Mouse (Mus musculus) neural tube, embryonic 15.5 days (tissue): ENCODE data around the gene Serpinb5. TPM values are rescaled to one million over a fixed set of nuclear protein-coding genes. Genes with fewer than 3 reads are reported as not detected.

Experiments
- ATAC-seq: fragments of 200-750 bp; cut with Nextera tagmentation; 2 replicates; pipeline ENCODE4 v1.8.0; 2017; ENCODE audit warnings: mild to moderate bottlenecking, moderate TSS enrichment, moderate library complexity; ENCODE audit not compliant: low FRiP score
- H3K27ac ChIP-seq: fragments of 300-500 bp; sonication (generic); replicated peaks from 2 replicates; pipeline ENCODE4 v1.5.1; 2015; ENCODE audit warnings: mild to moderate bottlenecking, inconsistent platforms
- H3K27me3 ChIP-seq: fragments of 300-500 bp; sonication (generic); replicated peaks from 2 replicates; pipeline ENCODE4 v1.6.1; 2015; ENCODE audit warnings: inconsistent platforms
- H3K36me3 ChIP-seq: fragments of 300-500 bp; sonication (generic); 2 replicates; pipeline ENCODE4 v1.6.1; 2015; ENCODE audit warnings: inconsistent platforms
- H3K4me1 ChIP-seq: fragments of 300-500 bp; sonication (generic); 2 replicates; pipeline ENCODE4 v1.6.1; 2015; ENCODE audit warnings: inconsistent platforms
- H3K4me2 ChIP-seq: fragments of 300-500 bp; sonication (generic); 2 replicates; pipeline ENCODE4 v1.6.1; 2015; ENCODE audit warnings: inconsistent platforms, mild to moderate bottlenecking, moderate library complexity
- H3K4me3 ChIP-seq: fragments of 300-500 bp; sonication (generic); replicated peaks from 2 replicates; pipeline ENCODE4 v1.5.1; 2015; ENCODE audit warnings: mild to moderate bottlenecking, inconsistent platforms
- H3K9ac ChIP-seq: fragments of 300-500 bp; sonication (generic); replicated peaks from 2 replicates; pipeline ENCODE4 v1.6.1; 2015; ENCODE audit warnings: mild to moderate bottlenecking, inconsistent platforms
- H3K9me3 ChIP-seq: fragments of 300-500 bp; sonication (generic); replicated peaks from 2 replicates; pipeline ENCODE4 v1.6.1; 2016; ENCODE audit warnings: inconsistent platforms
- WGBS: fragments of 180-500 bp; shearing (Covaris S2); methylation state at CpG from one replicate; pipeline ENCODE4 v1.1.7; 2015; ENCODE audit warnings: mixed read lengths; 5-methylcytosine and 5-hydroxymethylcytosine counted together
- polyA plus RNA-seq: library from polyadenylated mRNA; unstranded; fragments of >200 nt; fragmentation: Nextera tagmentation; extraction: Ambion mirVana; gene quantifications from 2 replicates; pipeline ENCODE4 v1.2.1, GENCODE M21; 2015

Gene Serpinb5
- polyA plus RNA-seq: 0.29 and 0.41 TPM in 2 replicates

DNA sequence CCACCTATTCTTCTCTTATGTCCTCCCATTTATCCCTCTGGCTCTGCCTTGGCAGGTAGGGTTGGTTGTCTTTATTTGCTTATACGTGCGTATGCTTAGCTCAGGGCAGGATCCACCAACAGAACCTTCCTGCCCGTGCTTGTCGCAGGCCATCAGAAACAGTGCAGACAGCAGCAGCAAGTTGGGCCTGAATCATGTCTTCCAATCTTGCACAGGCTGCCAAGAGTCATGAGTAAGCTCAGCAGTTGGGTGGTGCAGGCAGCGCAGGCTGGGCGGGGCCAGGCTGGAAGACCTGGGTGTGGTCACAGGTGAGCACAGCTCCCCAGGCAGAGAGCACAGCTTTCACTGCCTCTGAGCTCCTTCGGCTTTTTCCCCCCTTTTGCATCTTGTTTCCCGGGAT is at the start of gene Serpinb5:
TSS of gene Serpinb5 (plus strand) at position 327 of the 400 bp plus-strand sequence.
- no peak for ATAC-seq
- Histone ChIP-seq H3K27me3 (no peaks in the 10 kb centered on the region), H3K9ac (no peak within 1 kb of the TSS)

DNA sequence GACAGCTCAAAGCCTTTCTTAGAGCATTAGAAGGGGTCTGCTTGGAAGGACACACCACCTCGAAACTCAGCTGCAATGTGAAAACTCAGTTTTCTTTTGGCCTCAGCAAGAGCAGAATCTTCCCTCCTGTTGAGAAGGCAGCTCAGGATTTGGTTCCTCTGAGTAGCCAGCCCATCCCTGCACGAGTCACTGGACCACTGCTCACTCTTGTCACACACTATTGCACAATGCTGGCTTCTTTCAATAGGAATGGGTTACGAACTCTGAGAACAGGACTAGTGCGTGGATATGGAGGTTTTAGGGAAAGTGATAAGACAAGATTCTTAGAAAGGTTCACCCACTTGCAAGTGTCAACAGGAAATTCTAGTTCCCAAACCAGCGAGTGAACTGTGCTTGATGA is 46.1 kb upstream of the Serpinb5 start:
- H3K4me1 ChIP-seq: no peaks in the 10 kb centered on the region
- H3K9ac ChIP-seq: no peak overlapping the region
- H3K9me3 ChIP-seq: no peaks in the 10 kb centered on the region
- WGBS: 77% methylated on average over 5 of the region's 5 CpGs
- ATAC-seq: no peak
- no peak overlapping the region for H3K4me2 ChIP-seq
- no peak overlapping the region for H3K27ac ChIP-seq
- no peaks in the 10 kb centered on the region for H3K27me3 ChIP-seq
- no peak overlapping the region for H3K4me3 ChIP-seq
- no peaks in the 10 kb centered on the region for H3K36me3 ChIP-seq

More for the DNA sequence above, at the start of gene Serpinb5:
- H3K4me2 ChIP-seq: no peak within 1 kb of the TSS
- H3K4me3 ChIP-seq: no peak within 1 kb of the TSS
- H3K9me3 ChIP-seq: no peaks in the 10 kb centered on the region
- H3K27ac ChIP-seq: no peak within 1 kb of the TSS
- no peaks in the 10 kb centered on the region for H3K36me3 ChIP-seq
- 61% methylated on average over 8 of the region's 8 CpGs for WGBS
- H3K4me1 ChIP-seq: no peaks in the 10 kb centered on the region

DNA sequence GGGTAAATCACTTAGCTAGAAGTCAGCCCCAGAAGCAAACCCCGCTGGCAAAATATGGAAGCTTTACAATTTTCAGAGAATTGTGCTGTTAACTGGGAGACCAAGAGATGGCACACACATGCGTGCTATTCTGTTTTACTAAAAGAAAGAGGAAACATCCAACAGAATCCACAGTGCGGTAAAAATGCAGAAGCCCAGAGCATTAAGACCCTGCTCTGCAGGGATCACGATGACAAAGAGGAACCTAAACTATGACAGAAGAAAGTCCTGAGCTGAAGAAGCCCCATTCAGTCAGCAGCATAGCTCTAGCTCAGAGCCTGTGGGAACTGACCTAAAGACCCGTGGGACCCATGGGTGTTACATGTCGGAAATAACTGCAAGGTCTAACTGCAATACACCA is 45.7 kb upstream of the Serpinb5 start:
- H3K27ac ChIP-seq: no peak overlapping the region
- no peaks in the 10 kb centered on the region for H3K9me3 ChIP-seq
- no peaks in the 10 kb centered on the region for H3K36me3 ChIP-seq
- no peaks in the 10 kb centered on the region for H3K27me3 ChIP-seq
- no peak overlapping the region for H3K4me3 ChIP-seq
- no peak for ATAC-seq
- H3K9ac ChIP-seq: no peak overlapping the region
- no peaks in the 10 kb centered on the region for H3K4me1 ChIP-seq
- H3K4me2 ChIP-seq: no peak overlapping the region
- WGBS: 89% methylated on average over 6 of the region's 6 CpGs

DNA sequence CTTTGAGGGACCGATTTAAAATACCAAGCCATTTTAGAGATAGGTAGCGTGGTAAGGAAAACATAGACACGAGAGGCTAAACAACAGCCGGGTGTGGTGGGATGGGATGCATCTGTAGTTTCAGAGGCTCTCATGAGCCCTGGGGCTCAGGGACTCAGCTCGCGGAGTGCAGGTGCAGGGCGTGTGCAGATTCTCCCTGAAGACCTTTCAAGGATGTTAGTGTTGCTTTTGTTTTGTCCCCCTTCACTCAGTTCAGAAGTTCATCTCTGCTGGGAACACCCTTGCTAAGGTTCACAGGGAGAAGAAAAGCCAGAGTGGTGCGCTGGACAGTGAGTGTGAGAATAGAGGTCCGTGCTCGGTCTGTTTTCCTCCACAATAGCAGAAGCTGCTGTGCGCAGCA is 44.2 kb upstream of the Serpinb5 start:
- no peak overlapping the region for H3K4me3 ChIP-seq
- H3K4me1 ChIP-seq: no peaks in the 10 kb centered on the region
- WGBS: 93% methylated on average over 11 of the region's 11 CpGs
- no peak for ATAC-seq
- no peaks in the 10 kb centered on the region for H3K9me3 ChIP-seq
- no peaks in the 10 kb centered on the region for H3K36me3 ChIP-seq
- H3K9ac ChIP-seq: no peak overlapping the region
- H3K27ac ChIP-seq: no peak overlapping the region
- H3K4me2 ChIP-seq: no peak overlapping the region
- no peaks in the 10 kb centered on the region for H3K27me3 ChIP-seq

DNA sequence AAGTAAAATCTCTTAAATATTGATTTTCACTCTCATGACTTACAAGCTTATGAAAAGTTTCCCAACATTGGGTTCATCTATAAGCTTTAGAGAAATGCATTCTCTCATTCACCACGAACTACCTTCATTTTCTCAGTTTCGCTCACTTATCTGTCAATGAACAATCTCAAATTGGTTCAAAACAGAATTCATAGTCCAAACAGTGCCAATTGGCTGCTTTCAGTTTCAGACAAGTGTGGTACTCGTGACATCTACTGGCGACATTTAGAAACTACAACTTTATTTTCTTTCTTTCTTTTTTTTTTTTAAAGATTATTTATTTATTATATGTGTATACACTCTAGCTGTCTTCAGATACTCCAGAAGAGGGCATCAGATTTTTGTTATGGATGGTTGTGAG is 42.6 kb upstream of the Serpinb5 start:
- Histone ChIP-seq H3K4me1 (no peaks in the 10 kb centered on the region), H3K4me3 (no peak overlapping the region), H3K27ac (no peak overlapping the region), H3K4me2 (no peak overlapping the region), H3K9me3 (no peaks in the 10 kb centered on the region), H3K36me3 (no peaks in the 10 kb centered on the region), H3K9ac (no peak overlapping the region), H3K27me3 (no peaks in the 10 kb centered on the region)
- ATAC-seq: no peak
- WGBS: 28% methylated on average over 4 of the region's 4 CpGs

DNA sequence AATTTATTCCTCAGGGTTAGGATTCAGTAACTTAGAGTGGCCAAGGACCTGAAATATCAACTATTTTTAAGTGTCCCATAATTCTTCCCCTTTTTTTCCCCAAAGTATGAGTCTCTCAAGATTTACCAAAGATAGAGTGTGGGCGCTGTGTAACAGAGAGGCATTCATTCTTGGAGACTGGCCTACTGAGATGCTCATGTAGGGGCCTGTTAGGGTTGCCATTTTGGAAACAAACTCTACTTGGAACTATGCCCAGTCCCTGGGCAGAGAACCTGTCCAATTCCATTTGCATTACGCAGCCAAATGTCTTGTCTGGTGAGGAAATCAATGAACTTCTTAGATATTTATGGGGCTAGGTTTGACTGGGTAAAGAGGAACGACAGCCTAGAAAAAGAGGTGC is 38.7 kb upstream of the Serpinb5 start:
- no peak overlapping the region for H3K27ac ChIP-seq
- no peak overlapping the region for H3K4me3 ChIP-seq
- H3K4me2 ChIP-seq: no peak overlapping the region
- H3K9ac ChIP-seq: no peak overlapping the region
- ATAC-seq: no peak
- no peaks in the 10 kb centered on the region for H3K4me1 ChIP-seq
- no peaks in the 10 kb centered on the region for H3K9me3 ChIP-seq
- no peaks in the 10 kb centered on the region for H3K27me3 ChIP-seq
- 54% methylated on average over 3 of the region's 3 CpGs for WGBS
- H3K36me3 ChIP-seq: no peaks in the 10 kb centered on the region

DNA sequence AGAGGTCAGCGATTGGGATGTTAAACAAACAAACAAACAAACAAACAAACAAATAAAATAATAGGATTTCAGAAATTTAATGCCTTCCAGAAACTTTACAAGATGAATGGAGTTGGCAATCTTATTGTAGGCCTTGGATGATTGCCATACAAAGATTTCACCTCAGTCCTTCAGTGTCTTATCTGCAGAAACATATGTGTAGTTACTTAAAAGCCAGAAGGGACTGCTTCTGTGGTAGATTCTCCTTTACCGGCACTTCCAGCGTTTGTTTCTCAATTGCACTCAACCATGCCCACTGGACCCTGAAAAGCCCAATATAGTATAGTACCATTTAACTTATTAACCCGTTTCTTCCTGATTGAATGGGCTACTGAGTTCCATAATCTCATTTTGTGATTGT is 32.2 kb upstream of the Serpinb5 start:
- Histone ChIP-seq H3K36me3 (no peaks in the 10 kb centered on the region), H3K4me2 (no peak overlapping the region), H3K4me3 (no peak overlapping the region), H3K9ac (no peak overlapping the region), H3K27me3 (no peaks in the 10 kb centered on the region), H3K27ac (no peak overlapping the region), H3K9me3 (no peaks in the 10 kb centered on the region), H3K4me1 (no peaks in the 10 kb centered on the region)
- no peak for ATAC-seq
- WGBS: 81% methylated on average over 4 of the region's 4 CpGs

DNA sequence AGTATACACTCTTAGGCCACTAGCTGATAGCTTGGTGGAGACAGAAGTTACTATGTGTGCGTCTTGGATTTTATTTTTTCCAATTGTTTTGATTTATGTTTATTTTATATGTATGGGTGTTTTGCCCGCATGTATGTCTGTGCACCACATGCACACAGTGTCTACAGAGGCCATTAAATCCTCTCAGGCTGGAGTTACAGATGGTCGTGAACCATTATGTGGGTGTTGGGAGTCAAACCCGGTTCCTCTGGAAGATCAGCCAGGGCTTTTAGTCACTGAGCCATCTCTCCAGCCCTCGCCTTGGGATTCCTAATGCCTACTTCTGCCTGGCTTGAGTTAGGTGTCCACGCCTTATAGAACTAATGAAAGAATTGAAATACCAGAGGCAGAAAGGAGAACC is 4.6 kb downstream of the Serpinb5 start:
- Histone ChIP-seq H3K36me3 (no peaks in the 10 kb centered on the region), H3K4me3 (no peak overlapping the region), H3K27ac (no peak overlapping the region), H3K4me1 (no peaks in the 10 kb centered on the region; the same call in 1 of the 2 replicates), H3K9ac (no peak overlapping the region), H3K4me2 (no peak overlapping the region), H3K9me3 (no peaks in the 10 kb centered on the region), H3K27me3 (no peaks in the 10 kb centered on the region)
- ATAC-seq: no peak
- 87% methylated on average over 6 of the region's 6 CpGs for WGBS

DNA sequence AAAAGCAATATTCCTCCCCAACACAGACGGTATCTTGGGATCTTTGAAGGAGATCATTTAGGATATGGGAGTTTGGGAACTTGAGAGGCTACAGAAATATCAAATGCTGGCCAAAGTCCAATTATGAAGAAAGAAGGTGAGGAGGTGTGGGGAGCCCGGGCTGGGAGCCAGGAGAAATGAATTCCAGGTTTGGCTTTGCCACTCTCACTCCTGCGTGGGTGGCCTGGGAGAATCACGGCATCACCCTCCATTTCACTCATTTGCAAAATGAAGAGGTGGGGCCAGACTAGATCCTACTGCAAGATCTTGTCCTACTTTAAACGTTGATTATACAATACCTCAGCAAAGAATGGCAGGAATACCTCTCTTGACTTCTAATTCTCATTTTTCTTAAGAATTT is 5.1 kb downstream of the Serpinb5 start:
- no peak for ATAC-seq
- H3K27ac ChIP-seq: no peak overlapping the region
- no peaks in the 10 kb centered on the region; the same call in 1 of the 2 replicates for H3K4me1 ChIP-seq
- no peaks in the 10 kb centered on the region for H3K27me3 ChIP-seq
- no peak overlapping the region for H3K4me2 ChIP-seq
- no peak overlapping the region for H3K9ac ChIP-seq
- no peaks in the 10 kb centered on the region for H3K36me3 ChIP-seq
- 79% methylated on average over 5 of the region's 5 CpGs for WGBS
- H3K9me3 ChIP-seq: no peaks in the 10 kb centered on the region
- no peak overlapping the region for H3K4me3 ChIP-seq

DNA sequence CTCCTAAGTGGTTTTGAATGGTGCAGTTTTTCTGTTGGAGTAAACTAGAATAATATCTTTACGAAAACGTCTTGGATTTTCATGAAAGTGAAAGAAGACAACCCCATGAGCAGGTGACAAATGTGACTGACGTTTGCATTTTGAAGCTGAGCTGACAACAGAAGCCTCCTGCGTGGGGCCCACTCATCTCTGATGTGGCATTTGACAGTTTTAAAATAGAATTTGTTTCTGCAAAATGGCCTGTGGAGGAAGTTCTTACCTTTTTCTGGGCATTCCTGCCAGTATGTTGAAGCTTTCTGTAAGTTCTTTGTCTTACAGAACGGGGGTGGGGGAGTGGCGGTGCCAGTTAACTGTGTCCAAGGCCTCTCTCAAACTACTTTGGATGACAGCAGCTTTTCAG is 5.8 kb downstream of the Serpinb5 start:
- ATAC-seq: no peak
- H3K9me3 ChIP-seq: no peaks in the 10 kb centered on the region
- no peaks in the 10 kb centered on the region; the same call in 1 of the 2 replicates for H3K4me1 ChIP-seq
- no peak overlapping the region for H3K9ac ChIP-seq
- no peak overlapping the region for H3K4me2 ChIP-seq
- H3K27me3 ChIP-seq: no peaks in the 10 kb centered on the region
- no peaks in the 10 kb centered on the region for H3K36me3 ChIP-seq
- no peak overlapping the region for H3K27ac ChIP-seq
- WGBS: 84% methylated on average over 6 of the region's 6 CpGs
- no peak overlapping the region for H3K4me3 ChIP-seq

DNA sequence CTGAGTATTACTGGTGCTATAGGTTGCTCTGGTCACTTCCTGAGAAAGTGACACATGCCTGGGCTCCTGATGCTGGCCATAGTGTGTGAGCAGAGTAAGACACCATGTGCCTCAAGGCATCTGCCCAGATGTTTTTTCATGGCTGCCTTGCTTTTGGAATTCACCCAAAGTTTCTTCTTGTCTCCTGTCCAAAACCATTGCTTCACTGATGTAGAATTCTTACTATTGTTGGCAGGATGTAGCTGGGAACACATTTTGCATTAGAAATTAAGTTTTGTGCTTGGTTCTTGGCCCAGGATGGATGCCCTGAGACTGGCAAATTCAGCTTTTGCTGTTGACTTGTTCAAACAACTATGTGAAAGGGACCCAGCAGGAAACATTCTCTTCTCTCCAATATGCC is 9.0 kb downstream of the Serpinb5 start:
- Histone ChIP-seq H3K9ac (no peak overlapping the region), H3K27me3 (no peaks in the 10 kb centered on the region), H3K4me1 (no peaks in the 10 kb centered on the region; the same call in 1 of the 2 replicates), H3K27ac (no peak overlapping the region), H3K4me3 (no peak overlapping the region), H3K9me3 (no peaks in the 10 kb centered on the region), H3K4me2 (no peak overlapping the region), H3K36me3 (no peaks in the 10 kb centered on the region)
- no peak for ATAC-seq

DNA sequence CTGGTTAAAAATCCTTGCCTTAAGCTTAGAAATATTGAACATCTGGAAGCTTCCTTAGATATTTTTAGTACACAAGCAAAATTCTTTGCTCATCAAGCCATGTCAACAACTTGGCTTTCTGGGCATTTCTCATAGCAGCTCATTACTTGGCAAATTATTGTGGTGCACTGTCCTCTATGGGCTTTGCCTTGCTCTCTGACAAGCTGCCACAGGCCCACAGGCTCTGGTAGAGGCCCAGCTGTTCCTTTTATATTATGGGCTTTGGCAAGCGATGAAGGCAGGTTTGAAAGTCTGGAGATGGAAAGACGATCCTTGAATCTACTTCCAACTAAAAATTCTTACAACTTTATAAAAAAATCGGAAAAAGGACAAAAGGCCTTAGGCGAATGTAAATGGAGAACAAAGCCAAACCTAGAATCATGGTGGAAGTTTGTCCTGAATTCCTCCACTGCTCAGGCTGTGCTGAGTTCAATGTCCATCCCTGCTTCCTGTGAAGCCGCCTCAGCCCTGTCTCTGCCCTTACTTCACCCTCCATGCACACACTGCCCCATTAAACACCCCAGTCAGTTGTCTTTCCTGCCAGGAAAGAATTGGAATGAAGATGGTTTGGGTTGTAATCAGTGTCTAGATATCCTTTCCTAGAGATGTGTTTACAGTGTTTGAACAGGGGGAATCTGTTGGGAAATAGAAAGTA is 14.4 kb downstream of the Serpinb5 start:
- Histone ChIP-seq H3K4me2 (no peak overlapping the region), H3K4me1 (no peaks in the 10 kb centered on the region), H3K9me3 (no peaks in the 10 kb centered on the region), H3K9ac (no peak overlapping the region), H3K27me3 (no peaks in the 10 kb centered on the region), H3K4me3 (no peak overlapping the region), H3K36me3 (no peaks in the 10 kb centered on the region), H3K27ac (no peak overlapping the region)
- no peak for ATAC-seq
- WGBS: 89% methylated on average over 5 of the region's 5 CpGs
